Mouse (Mus musculus): ENCODE results near the gene 9030612E09Rik. TPM values are rescaled to one million over a fixed set of nuclear protein-coding genes. Genes with fewer than 3 reads are reported as not detected.

The 9030612E09Rik gene
- polyA plus RNA-seq, 1 experiment from 2014 or later: 2.8 TPM

DNA sequence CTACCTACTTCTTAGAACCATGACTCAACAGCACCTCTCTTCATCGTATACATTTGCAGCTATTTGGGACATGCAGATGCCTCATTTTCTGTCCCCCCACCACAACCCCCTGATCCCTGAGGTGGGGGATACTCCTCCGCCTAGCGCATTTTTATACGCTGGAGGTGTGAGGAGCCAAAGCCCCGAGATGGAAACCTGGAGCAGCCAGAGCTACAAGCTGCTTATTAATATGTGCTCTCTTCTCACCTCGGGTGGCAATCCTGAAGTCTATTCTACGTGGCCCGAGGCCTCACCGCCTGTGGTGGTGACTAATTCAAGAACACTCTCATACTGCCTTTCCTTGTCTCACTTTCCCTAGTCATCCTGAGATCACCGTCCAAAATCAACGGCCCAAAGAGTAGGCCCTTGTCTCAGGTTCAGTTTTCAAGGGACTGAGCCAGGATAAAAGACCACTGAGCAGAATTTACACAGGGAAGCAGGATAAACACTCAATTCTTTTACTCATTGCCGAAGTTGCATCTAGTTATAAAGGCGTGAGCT lies 42.9 kb downstream of the 9030612E09Rik start:
- H3K4me2 ChIP-seq: no peak overlapping the region
- no peaks in the 10 kb centered on the region for H3K9me3 ChIP-seq
- no peaks in the 10 kb centered on the region for H3K36me3 ChIP-seq
- no peak overlapping the region for H3K9ac ChIP-seq
- WGBS: 91% methylated on average over 13 of the region's 13 CpGs
- no peak overlapping the region for H3K27ac ChIP-seq
- H3K27me3 ChIP-seq: no peaks in the 10 kb centered on the region
- no peak for ATAC-seq (ENCODE audit: low FRiP score)
- H3K4me3 ChIP-seq: no peak overlapping the region
- peaks cover 13% of the 10 kb centered on the region for H3K4me1 ChIP-seq (replicated peaks)

DNA sequence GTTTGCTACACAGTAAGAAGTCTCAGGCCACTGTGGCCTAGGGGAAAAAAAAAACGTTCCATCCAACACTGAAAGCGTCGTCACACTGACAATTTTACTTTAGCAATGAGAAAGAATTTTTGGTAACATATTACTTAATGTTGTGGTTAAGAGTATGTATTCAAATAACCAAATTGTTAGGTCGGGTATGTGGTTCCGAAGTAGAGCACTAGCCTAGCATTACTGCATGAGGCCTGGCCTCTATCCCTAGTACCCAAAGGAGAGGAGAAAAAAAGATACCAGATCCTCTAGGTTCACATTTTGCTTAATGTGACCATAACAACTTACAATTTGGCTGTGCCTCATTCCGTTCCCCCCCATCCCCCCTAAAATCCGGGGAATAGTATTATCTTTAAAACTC lies 46.0 kb downstream of the 9030612E09Rik start:
- no peak for ATAC-seq (ENCODE audit: low FRiP score)
- H3K9ac ChIP-seq: peak overlapping the region; percentile 96
- peaks cover 13% of the 10 kb centered on the region for H3K4me1 ChIP-seq (replicated peaks)
- peak overlapping the region; percentile 96 for H3K27ac ChIP-seq
- peak overlapping the region; percentile 83 for H3K4me3 ChIP-seq
- H3K4me2 ChIP-seq: peak overlapping the region; percentile 94
- H3K36me3 ChIP-seq: no peaks in the 10 kb centered on the region
- WGBS: 20% methylated on average over 7 of the region's 7 CpGs
- no peaks in the 10 kb centered on the region for H3K9me3 ChIP-seq
- no peaks in the 10 kb centered on the region for H3K27me3 ChIP-seq

DNA sequence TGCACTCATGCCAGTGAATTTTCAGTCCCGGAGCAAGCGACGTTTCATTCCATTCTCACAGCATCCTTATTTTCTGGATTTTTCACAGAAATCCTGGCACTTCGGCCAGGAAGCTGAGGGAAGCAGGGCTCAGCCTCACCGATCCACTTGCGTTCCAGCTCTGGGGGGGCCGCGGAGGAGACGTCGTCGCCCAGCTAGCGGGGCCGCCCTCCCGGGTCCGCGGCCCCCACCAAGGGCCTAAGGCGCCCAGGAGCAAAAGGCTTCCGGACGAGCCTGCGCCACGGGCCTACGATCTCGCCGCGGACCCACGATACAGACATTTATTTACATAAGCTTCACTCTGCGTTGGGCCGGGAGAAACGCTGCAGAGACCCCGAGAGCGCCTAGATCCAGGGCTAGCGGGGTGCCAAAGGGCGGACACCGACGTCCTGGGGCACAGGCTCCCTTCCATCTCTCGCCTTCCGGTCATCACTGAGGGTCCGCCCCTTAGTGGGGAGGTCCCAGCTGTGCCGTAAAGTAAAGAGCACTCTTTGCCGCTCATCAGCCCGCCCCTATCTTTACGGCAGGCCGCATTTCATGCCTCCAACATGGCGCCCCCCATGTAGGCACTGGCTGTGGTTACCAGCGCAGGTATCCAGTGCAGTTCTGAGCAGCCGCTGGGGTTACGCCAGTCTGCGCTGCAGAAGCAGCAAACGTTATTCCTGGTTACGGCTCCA lies 46.6 kb downstream of the 9030612E09Rik start, which contains the start of gene Pdss2:
TSS of gene Pdss2 (plus strand) at position 577 of the 716 bp plus-strand sequence.
- WGBS: under 1% methylated on average over 50 of the region's 50 CpGs
- Histone ChIP-seq H3K36me3 (no peaks in the 10 kb centered on the region), H3K4me1 (replicated peaks) (peaks cover 13% of the 10 kb centered on the region), H3K27ac (peak within 1 kb of the TSS; percentile 96), H3K4me2 (peak within 1 kb of the TSS; percentile 94), H3K4me3 (peak within 1 kb of the TSS; percentile 83), H3K27me3 (no peaks in the 10 kb centered on the region), H3K9me3 (no peaks in the 10 kb centered on the region), H3K9ac (peak within 1 kb of the TSS; percentile 96)
- ATAC-seq (ENCODE audit: low FRiP score): peak; percentile 98

DNA sequence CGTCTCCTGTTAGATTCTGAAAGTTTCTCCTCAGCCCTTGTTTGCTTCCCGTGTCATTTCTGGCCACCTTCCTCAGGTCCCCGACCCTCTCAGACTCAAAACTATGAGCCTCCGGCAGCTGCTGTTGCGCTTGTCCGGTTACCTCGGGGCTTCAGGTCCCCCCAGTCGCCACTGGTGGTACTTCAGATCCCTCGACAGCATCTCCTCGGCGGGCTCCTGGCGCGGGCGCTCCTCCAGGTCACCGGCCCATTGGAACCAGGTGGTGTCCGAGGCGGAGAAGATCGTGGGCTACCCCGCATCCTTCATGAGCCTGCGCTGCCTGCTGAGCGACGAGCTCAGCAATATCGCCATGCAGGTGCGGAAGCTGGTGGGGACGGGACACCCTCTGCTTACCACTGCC lies 47.2 kb downstream of the 9030612E09Rik start:
- Histone ChIP-seq H3K9me3 (no peaks in the 10 kb centered on the region), H3K4me2 (peak overlapping the region; percentile 94), H3K36me3 (no peaks in the 10 kb centered on the region), H3K27me3 (no peaks in the 10 kb centered on the region), H3K4me3 (peak overlapping the region; percentile 83), H3K27ac (peak overlapping the region; percentile 96), H3K9ac (peak overlapping the region; percentile 96), H3K4me1 (replicated peaks) (peaks cover 13% of the 10 kb centered on the region)
- ATAC-seq (ENCODE audit: low FRiP score): peak; percentile 58
- WGBS: under 1% methylated on average over 25 of the region's 25 CpGs

DNA sequence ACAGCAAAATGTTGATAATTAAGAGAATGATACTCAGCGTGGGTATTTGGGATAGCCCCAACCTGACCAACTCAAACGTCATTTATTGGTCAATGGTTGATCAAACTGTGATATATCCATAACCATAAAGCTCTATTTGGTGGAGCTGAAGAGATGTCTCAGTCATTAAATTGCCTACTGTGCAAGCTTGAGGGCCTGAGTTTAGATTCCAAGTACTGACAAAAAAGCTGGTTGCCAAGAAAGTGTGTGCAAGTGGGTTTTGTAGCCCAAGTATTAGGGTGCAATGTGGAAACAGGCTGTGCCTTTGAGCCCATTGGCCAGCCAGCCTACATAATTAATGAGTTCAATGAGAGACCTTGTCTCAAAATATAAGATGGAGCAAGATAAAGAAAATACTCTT lies 48.9 kb downstream of the 9030612E09Rik start:
- H3K9ac ChIP-seq: no peak overlapping the region
- no peak overlapping the region for H3K4me2 ChIP-seq
- no peak overlapping the region for H3K4me3 ChIP-seq
- WGBS: 91% methylated on average over 2 of the region's 2 CpGs
- no peaks in the 10 kb centered on the region for H3K36me3 ChIP-seq
- H3K4me1 ChIP-seq (replicated peaks): peaks cover 13% of the 10 kb centered on the region
- no peak for ATAC-seq (ENCODE audit: low FRiP score)
- no peaks in the 10 kb centered on the region for H3K9me3 ChIP-seq
- no peak overlapping the region for H3K27ac ChIP-seq
- H3K27me3 ChIP-seq: no peaks in the 10 kb centered on the region

Other genes with a start within 250 kb of the 9030612E09Rik start
- 12.2 and 13.2 TPM in 2 replicates for gene Sobp, start 174 bp upstream of the 9030612E09Rik start, polyA plus RNA-seq (2015; fragmentation: Nextera tagmentation; extraction: Ambion mirVana)
- gene Pdss2, start 46.8 kb downstream of the 9030612E09Rik start, polyA plus RNA-seq (2015; fragmentation: Nextera tagmentation; extraction: Ambion mirVana): 16.0 and 17.4 TPM in 2 replicates